Comparison of ENCODE assay signal across 11 mouse cellular contexts in the genomic region with DNA sequence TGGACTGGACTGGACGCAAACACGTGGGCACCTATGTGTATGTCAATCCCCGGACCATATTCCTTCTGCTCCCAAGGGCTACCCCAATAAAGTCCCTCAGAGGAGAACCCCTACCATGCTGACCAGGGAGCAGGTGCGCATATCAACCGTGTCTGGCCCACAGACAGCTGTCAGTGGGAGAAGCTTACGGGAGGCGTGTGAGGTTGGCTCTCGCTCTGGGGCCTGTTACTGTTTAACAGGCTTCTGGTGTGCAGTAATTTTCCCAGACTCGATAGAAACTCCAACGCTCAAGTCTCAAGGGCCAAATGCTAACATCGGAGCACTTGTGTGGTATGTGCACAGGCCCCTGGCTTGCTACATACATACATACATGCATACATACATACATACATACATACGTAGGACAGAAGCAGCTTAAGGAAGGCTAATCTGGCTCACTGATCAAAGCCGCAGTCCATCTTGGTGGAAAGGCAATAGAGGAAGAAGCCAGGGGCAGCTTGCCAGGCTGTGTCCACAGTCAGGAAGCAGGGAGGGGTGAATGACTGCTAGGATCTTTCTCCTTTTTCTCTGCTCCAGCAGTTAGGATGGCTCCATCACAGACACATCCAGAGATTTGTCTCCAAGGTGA. TPM values are rescaled to one million over a fixed set of nuclear protein-coding genes. Genes with fewer than 3 reads are reported as not detected.
A peak's percentile ranks its signal among the peaks of the same experiment; 100 is the strongest.
DNase-seq lines count a peak whose midpoint lies in the region; ATAC-seq lines count a peak whose summit lies in the region.
"Had no signal": no experiment of that assay in that cellular context is flagged by ENCODE, and none has a peak within 500 bp of the region (broad histone marks: within the 10 kb centered on the region; RNA-seq: fewer than 3 reads in every experiment).

No protein-coding gene starts in this region.

- no peaks in the 10 kb centered on the region for H3K9me3 ChIP-seq in midbrain, embryonic 14.5 days (ENCODE audit: control insufficient read depth, low read length)
- no peaks in the 10 kb centered on the region for H3K9me3 ChIP-seq in midbrain, embryonic 13.5 days
- H3K9me3 ChIP-seq in forebrain, embryonic 10.5 days = no peaks in the 10 kb centered on the region
- H3K9me3 ChIP-seq: hindbrain, embryonic 15.5 days had no signal

- H3K4me3 ChIP-seq in midbrain, embryonic 14.5 days (replicated peaks; ENCODE audit: low read depth, low read length) = no peak overlapping the region
- no peak overlapping the region for H3K4me3 ChIP-seq in midbrain, embryonic 13.5 days (replicated peaks)
- no peak overlapping the region for H3K4me3 ChIP-seq in forebrain, embryonic 10.5 days
- H3K4me3 ChIP-seq: hindbrain, embryonic 15.5 days had no signal

- DNase-seq in cerebellum, postnatal 25 days = peak; percentile 31 to 68
- DNase-seq in cerebellum, adult 8-10 months = no peak
- DNase-seq in midbrain, embryonic 14.5 days = peak; percentile 24
- peak; percentile 83 for DNase-seq in kidney, adult 9 months
- DNase-seq in lung, postnatal 36 days = peak; percentile 73
- DNase-seq in forebrain, embryonic 10.5 days (ENCODE audit: extremely low spot score, low spot score) = no peak
- DNase-seq in spleen, postnatal 36 days (ENCODE audit: low spot score in 2 of 2) = no peak
- DNase-seq: thymus, postnatal 4 days had no signal

- 78% methylated on average over 13 of the region's 13 CpGs for WGBS in midbrain, embryonic 14.5 days
- 84% methylated on average over 13 of the region's 13 CpGs for WGBS in midbrain, embryonic 13.5 days
- WGBS in forebrain, embryonic 10.5 days = 94% methylated on average over 13 of the region's 13 CpGs

- no peak overlapping the region for H3K9ac ChIP-seq in midbrain, embryonic 14.5 days (replicated peaks; ENCODE audit: low read length)
- H3K9ac ChIP-seq in midbrain, embryonic 13.5 days (replicated peaks) = no peak overlapping the region
- H3K9ac ChIP-seq: hindbrain, embryonic 15.5 days had no signal

- H3K4me2 ChIP-seq in midbrain, embryonic 14.5 days (ENCODE audit: low read length) = no peak overlapping the region
- H3K4me2 ChIP-seq in midbrain, embryonic 13.5 days (replicated peaks) = no peak overlapping the region
- H3K4me2 ChIP-seq: hindbrain, embryonic 15.5 days had no signal

- no peaks in the 10 kb centered on the region for H3K36me3 ChIP-seq in midbrain, embryonic 14.5 days (ENCODE audit: control insufficient read depth, insufficient read depth, low read length)
- H3K36me3 ChIP-seq in midbrain, embryonic 13.5 days = no peaks in the 10 kb centered on the region
- H3K36me3 ChIP-seq in forebrain, embryonic 10.5 days (replicated peaks) = no peaks in the 10 kb centered on the region
- H3K36me3 ChIP-seq: hindbrain, embryonic 15.5 days had no signal

- ATAC-seq in midbrain, embryonic 14.5 days (ENCODE audit: low FRiP score, low TSS enrichment) = no peak
- no peak for ATAC-seq in midbrain, embryonic 13.5 days

- 0 out of 2 replicates have a peak overlapping the region, but pooled peaks have one; percentile 20 for H3K27ac ChIP-seq in midbrain, embryonic 14.5 days (replicated peaks; ENCODE audit: low read depth, low read length)
- H3K27ac ChIP-seq in midbrain, embryonic 13.5 days = no peak overlapping the region
- H3K27ac ChIP-seq in forebrain, embryonic 10.5 days = no peak overlapping the region
- H3K27ac ChIP-seq: hindbrain, embryonic 15.5 days had no signal

- no peaks in the 10 kb centered on the region for H3K27me3 ChIP-seq in midbrain, embryonic 14.5 days (ENCODE audit: control insufficient read depth, insufficient read depth, low read length)
- H3K27me3 ChIP-seq in midbrain, embryonic 13.5 days = no peaks in the 10 kb centered on the region
- no peaks in the 10 kb centered on the region for H3K27me3 ChIP-seq in forebrain, embryonic 10.5 days (ENCODE audit: poor library complexity, severe bottlenecking)
- H3K27me3 ChIP-seq: CH12.LX; hindbrain, embryonic 15.5 days had no signal

- no peaks in the 10 kb centered on the region for H3K4me1 ChIP-seq in midbrain, embryonic 14.5 days (ENCODE audit: control insufficient read depth, insufficient read depth, low read length)
- H3K4me1 ChIP-seq in midbrain, embryonic 13.5 days (replicated peaks) = 0 out of 2 replicates have a peak, but pooled peaks cover 4% of the 10 kb centered on the region
- peaks cover 18% of the 10 kb centered on the region for H3K4me1 ChIP-seq in forebrain, embryonic 10.5 days

RNA-seq across cellular contexts. Expression of gene Scarb1, which starts 27.8 kb away (rescaled TPM):
- 22.8 and 26.8 TPM in 2 replicates for polyA plus RNA-seq in midbrain, embryonic 14.5 days (2014; fragmentation: Nextera tagmentation; extraction: Ambion mirVana)
- 22.1 and 22.8 TPM in 2 replicates for polyA plus RNA-seq in midbrain, embryonic 13.5 days (2015; fragmentation: Nextera tagmentation; extraction: Ambion mirVana)
- 51.3 and 54.5 TPM in 2 replicates for polyA plus RNA-seq in forebrain, embryonic 10.5 days (2016; fragmentation: Nextera tagmentation; extraction: Ambion mirVana)

Comparison
In these comparisons a context has a peak if more than half of its experiments do, and no peak if none do; other contexts are left out.
1. DNase-seq: peak in cerebellum, postnatal 25 days (2 of 2), midbrain, embryonic 14.5 days (single experiment), kidney, adult 9 months (single experiment) and lung, postnatal 36 days (single experiment); none in cerebellum, adult 8-10 months (single experiment), forebrain, embryonic 10.5 days (single experiment) and spleen, postnatal 36 days (0 of 2).